Mouse (Mus musculus): ENCODE results near the gene Hacd3. TPM values are rescaled to one million over a fixed set of nuclear protein-coding genes. Genes with fewer than 3 reads are reported as not detected.

Hacd3 gene
- polyA plus RNA-seq, 1 experiment from 2014 or later = 87.2 TPM

GRCm38 (mm10) chr9:64987651-64988050 is 33.8 kb downstream of the Hacd3 start:
- no peaks in the 10 kb centered on the region for H3K9me3 ChIP-seq (ENCODE audit: control insufficient read depth, low read length)
- 92% methylated on average over 2 of the region's 2 CpGs for whole genome bisulfite sequencing
- DNase-seq (ENCODE audit: low spot score) = no peak
- no peak for ATAC-seq (ENCODE audit: insufficient number of reproducible peaks, low FRiP score, low TSS enrichment, low read depth)
- no peak overlapping the region for H3K27ac ChIP-seq (replicated peaks; ENCODE audit: low read depth, low read length)
- H3K4me3 ChIP-seq (ENCODE audit: low read depth, low read length) = no peak overlapping the region
- no peak overlapping the region for H3K9ac ChIP-seq (ENCODE audit: low read length)
- H3K36me3 ChIP-seq (ENCODE audit: control insufficient read depth, insufficient read depth, low read length) = peaks cover 24% of the 10 kb centered on the region
- H3K4me1 ChIP-seq (ENCODE audit: control insufficient read depth, insufficient read depth, low read length) = no peaks in the 10 kb centered on the region
- no peaks in the 10 kb centered on the region for H3K27me3 ChIP-seq (ENCODE audit: control insufficient read depth, insufficient read depth, low read length)
- no peak overlapping the region for H3K4me2 ChIP-seq (ENCODE audit: low read depth, severe bottlenecking)

GRCm38 (mm10) chr9:64985807-64986206 is 35.7 kb downstream of the Hacd3 start:
- no peak overlapping the region for H3K4me2 ChIP-seq (ENCODE audit: low read depth, severe bottlenecking)
- H3K27ac ChIP-seq (replicated peaks; ENCODE audit: low read depth, low read length) = 0 out of 2 replicates have a peak overlapping the region, but pooled peaks have one; percentile 36
- peaks cover 30% of the 10 kb centered on the region for H3K36me3 ChIP-seq (ENCODE audit: control insufficient read depth, insufficient read depth, low read length)
- H3K9me3 ChIP-seq (ENCODE audit: control insufficient read depth, low read length) = no peaks in the 10 kb centered on the region
- DNase-seq (ENCODE audit: low spot score) (no peak), ATAC-seq (ENCODE audit: insufficient number of reproducible peaks, low FRiP score, low TSS enrichment, low read depth) (no peak)
- H3K27me3 ChIP-seq (ENCODE audit: control insufficient read depth, insufficient read depth, low read length) = no peaks in the 10 kb centered on the region
- 90% methylated on average over 9 of the region's 9 CpGs for whole genome bisulfite sequencing
- H3K9ac ChIP-seq (ENCODE audit: low read length) = no peak overlapping the region
- H3K4me3 ChIP-seq (ENCODE audit: low read depth, low read length) = no peak overlapping the region
- no peaks in the 10 kb centered on the region for H3K4me1 ChIP-seq (ENCODE audit: control insufficient read depth, insufficient read depth, low read length)

DNA sequence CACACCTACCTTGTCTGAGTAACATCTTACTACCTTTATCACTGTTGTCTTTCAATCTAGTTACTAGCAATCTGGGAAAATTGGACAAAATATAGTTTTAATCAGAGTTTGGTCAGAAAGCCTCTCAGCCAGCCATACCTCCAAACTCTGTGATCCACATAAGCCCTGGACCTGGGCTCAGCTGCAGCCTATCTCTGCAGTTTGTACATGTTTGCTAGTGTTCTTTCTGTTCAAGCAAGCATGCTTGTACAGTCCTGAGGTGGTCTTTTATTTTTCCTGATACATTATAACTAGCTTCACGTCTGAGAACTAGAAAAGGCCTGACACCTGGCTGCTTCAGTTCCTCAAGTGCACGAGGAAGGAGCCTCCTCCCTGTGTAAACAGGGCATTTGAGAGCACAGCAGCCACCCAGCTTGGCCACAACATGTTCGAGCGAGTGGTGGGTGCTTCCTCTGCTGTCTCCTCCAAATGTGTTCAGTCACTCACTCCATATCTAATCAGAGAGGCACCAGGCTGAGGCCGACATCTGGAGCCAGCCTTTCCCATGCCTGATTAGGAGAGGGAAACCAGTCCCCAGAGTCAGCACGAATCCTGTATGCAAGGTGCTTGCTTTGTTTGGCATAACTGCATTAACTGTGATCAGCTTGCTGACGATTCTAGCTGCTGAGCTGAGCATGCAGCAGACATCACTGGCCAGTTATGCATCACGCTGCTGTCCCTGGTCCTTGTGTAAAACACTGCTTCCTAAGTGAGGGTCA is 36.3 kb downstream of the Hacd3 start:
- Histone ChIP-seq H3K4me1 (ENCODE audit: control insufficient read depth, insufficient read depth, low read length) (no peaks in the 10 kb centered on the region), H3K9me3 (ENCODE audit: control insufficient read depth, low read length) (no peaks in the 10 kb centered on the region), H3K27me3 (ENCODE audit: control insufficient read depth, insufficient read depth, low read length) (no peaks in the 10 kb centered on the region), H3K4me2 (ENCODE audit: low read depth, severe bottlenecking) (no peak overlapping the region), H3K4me3 (ENCODE audit: low read depth, low read length) (no peak overlapping the region), H3K36me3 (ENCODE audit: control insufficient read depth, insufficient read depth, low read length) (peaks cover 32% of the 10 kb centered on the region), H3K9ac (ENCODE audit: low read length) (no peak overlapping the region), H3K27ac (replicated peaks; ENCODE audit: low read depth, low read length) (no peak overlapping the region)
- no peak for DNase-seq (ENCODE audit: low spot score)
- 81% methylated on average over 8 of the region's 8 CpGs for WGBS
- ATAC-seq (ENCODE audit: insufficient number of reproducible peaks, low FRiP score, low TSS enrichment, low read depth) = no peak

GRCm38 (mm10) chr9:64981904-64982303 is 39.6 kb downstream of the Hacd3 start:
- Histone ChIP-seq H3K27ac (replicated peaks; ENCODE audit: low read depth, low read length) (no peak overlapping the region), H3K27me3 (ENCODE audit: control insufficient read depth, insufficient read depth, low read length) (no peaks in the 10 kb centered on the region), H3K4me2 (ENCODE audit: low read depth, severe bottlenecking) (no peak overlapping the region), H3K9ac (ENCODE audit: low read length) (no peak overlapping the region), H3K9me3 (ENCODE audit: control insufficient read depth, low read length) (no peaks in the 10 kb centered on the region), H3K4me3 (ENCODE audit: low read depth, low read length) (no peak overlapping the region), H3K4me1 (ENCODE audit: control insufficient read depth, insufficient read depth, low read length) (no peaks in the 10 kb centered on the region), H3K36me3 (ENCODE audit: control insufficient read depth, insufficient read depth, low read length) (peaks cover 36% of the 10 kb centered on the region)
- 87% methylated on average over 1 of the region's 1 CpGs for WGBS
- no peak for ATAC-seq (ENCODE audit: insufficient number of reproducible peaks, low FRiP score, low TSS enrichment, low read depth)
- no peak for DNase-seq (ENCODE audit: low spot score)

- Histone ChIP-seq H3K9ac (ENCODE audit: low read length) (no peak overlapping the region), H3K9me3 (ENCODE audit: control insufficient read depth, low read length) (no peaks in the 10 kb centered on the region), H3K4me2 (ENCODE audit: low read depth, severe bottlenecking) (no peak overlapping the region), H3K27ac (replicated peaks; ENCODE audit: low read depth, low read length) (no peak overlapping the region), H3K27me3 (ENCODE audit: control insufficient read depth, insufficient read depth, low read length) (no peaks in the 10 kb centered on the region), H3K4me3 (ENCODE audit: low read depth, low read length) (no peak overlapping the region), H3K4me1 (ENCODE audit: control insufficient read depth, insufficient read depth, low read length) (no peaks in the 10 kb centered on the region), H3K36me3 (ENCODE audit: control insufficient read depth, insufficient read depth, low read length) (peaks cover 31% of the 10 kb centered on the region)
- DNase-seq (ENCODE audit: low spot score) (no peak), ATAC-seq (ENCODE audit: insufficient number of reproducible peaks, low FRiP score, low TSS enrichment, low read depth) (no peak)
- 86% methylated on average over 3 of the region's 3 CpGs for WGBS
These were observed 40.9 kb downstream of the Hacd3 start for GRCm38 (mm10) chr9:64980548-64980947.

DNA sequence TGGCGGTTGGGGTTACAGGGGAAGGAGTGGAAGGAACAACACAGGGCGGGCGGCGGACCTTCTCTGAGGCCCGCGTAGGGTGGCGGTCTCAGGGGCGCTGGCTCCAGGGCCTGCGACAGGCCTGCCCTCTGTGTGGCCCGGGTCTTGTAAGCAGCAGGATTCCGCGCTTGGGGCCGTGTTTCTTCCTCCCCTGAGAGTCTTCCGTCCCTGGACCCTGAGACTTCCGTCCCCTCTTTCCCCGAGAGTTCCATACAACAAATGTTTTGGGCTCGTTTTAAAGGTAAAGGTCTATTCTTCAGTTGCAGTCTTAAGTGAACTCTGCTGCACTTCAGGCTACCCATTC is 60.5 kb downstream of the Hacd3 start:
- Histone ChIP-seq H3K4me1 (ENCODE audit: control insufficient read depth, insufficient read depth, low read length) (peaks cover 5% of the 10 kb centered on the region; the same call in 1 of the 2 replicates), H3K9me3 (ENCODE audit: control insufficient read depth, low read length) (no peaks in the 10 kb centered on the region), H3K4me3 (ENCODE audit: low read depth, low read length) (peak overlapping the region; percentile 83), H3K9ac (ENCODE audit: low read length) (peak overlapping the region; percentile 94), H3K27me3 (ENCODE audit: control insufficient read depth, insufficient read depth, low read length) (no peaks in the 10 kb centered on the region), H3K36me3 (ENCODE audit: control insufficient read depth, insufficient read depth, low read length) (peaks cover 15% of the 10 kb centered on the region; the same call in 1 of the 2 replicates), H3K27ac (replicated peaks; ENCODE audit: low read depth, low read length) (peak overlapping the region; percentile 76), H3K4me2 (ENCODE audit: low read depth, severe bottlenecking) (peak overlapping the region; percentile 69)
- peak; percentile 79 for ATAC-seq (ENCODE audit: insufficient number of reproducible peaks, low FRiP score, low TSS enrichment, low read depth)
- 3% methylated on average over 17 of the region's 17 CpGs for WGBS
- no peak for DNase-seq (ENCODE audit: low spot score)

DNA sequence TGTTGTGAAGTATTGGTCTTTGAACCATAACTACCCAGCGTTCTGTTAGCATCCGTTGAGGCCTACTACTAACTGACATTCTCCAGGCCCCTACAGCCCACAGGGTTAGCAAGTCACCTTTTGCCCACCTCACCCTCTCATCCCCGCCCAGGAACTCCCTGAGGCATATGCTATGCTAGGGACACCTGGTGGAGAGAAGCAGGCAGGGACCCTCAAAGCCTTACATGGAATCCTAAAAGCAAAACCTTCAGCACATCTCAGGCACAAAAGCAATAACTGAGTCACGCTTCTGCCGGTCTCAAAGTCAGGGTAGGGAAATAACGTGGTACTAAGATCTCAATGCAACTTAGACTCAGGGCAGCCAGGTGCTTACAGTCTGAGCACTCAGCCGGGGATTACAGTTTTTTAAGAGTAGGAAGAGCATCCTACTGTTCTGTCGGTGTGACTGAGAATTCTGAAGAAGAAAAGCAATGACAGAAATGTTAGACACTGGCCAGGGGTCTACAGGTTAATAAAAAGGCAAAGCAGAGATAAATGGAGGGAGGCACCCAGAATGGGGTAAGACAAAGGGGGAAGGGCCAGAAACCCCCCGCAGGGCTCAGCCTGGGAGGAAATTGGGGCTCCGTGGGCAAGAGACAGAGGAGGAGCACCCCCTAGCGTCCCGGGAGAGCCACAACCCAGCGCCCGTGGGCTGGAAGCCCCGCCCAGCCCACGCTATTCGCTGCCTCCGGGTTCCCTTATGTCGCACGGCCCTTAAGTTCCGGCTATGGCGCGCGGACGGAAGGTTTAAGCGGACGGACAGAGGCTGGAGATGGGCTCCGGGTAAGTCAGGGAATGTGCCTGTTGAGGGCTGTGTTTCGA is 61.1 kb downstream of the Hacd3 start, which contains the start of gene Ints14:
Gene Ints14, plus strand, starts transcription at position 789 of the 861 bp plus-strand sequence.
- WGBS = 3% methylated on average over 29 of the region's 29 CpGs
- ATAC-seq (ENCODE audit: insufficient number of reproducible peaks, low FRiP score, low TSS enrichment, low read depth) = peak; percentile 92

GRCm38 (mm10) chr9:64957276-64957675 is 64.2 kb downstream of the Hacd3 start:
- Histone ChIP-seq H3K36me3 (ENCODE audit: control insufficient read depth, insufficient read depth, low read length) (no peaks in the 10 kb centered on the region; the same call in 1 of the 2 replicates), H3K4me3 (ENCODE audit: low read depth, low read length) (no peak overlapping the region), H3K9ac (ENCODE audit: low read length) (no peak overlapping the region), H3K9me3 (ENCODE audit: control insufficient read depth, low read length) (no peaks in the 10 kb centered on the region), H3K4me1 (ENCODE audit: control insufficient read depth, insufficient read depth, low read length) (peaks cover 5% of the 10 kb centered on the region; the same call in 1 of the 2 replicates), H3K27me3 (ENCODE audit: control insufficient read depth, insufficient read depth, low read length) (no peaks in the 10 kb centered on the region), H3K4me2 (ENCODE audit: low read depth, severe bottlenecking) (no peak overlapping the region), H3K27ac (replicated peaks; ENCODE audit: low read depth, low read length) (no peak overlapping the region)
- ATAC-seq (ENCODE audit: insufficient number of reproducible peaks, low FRiP score, low TSS enrichment, low read depth) = no peak
- DNase-seq (ENCODE audit: low spot score) = no peak
- 93% methylated on average over 3 of the region's 3 CpGs for WGBS

More for the DNA sequence above, 61.1 kb downstream of the Hacd3 start, which contains the start of gene Ints14:
- peak; percentile 99 for DNase-seq (ENCODE audit: low spot score)
- peaks cover 5% of the 10 kb centered on the region; the same call in 1 of the 2 replicates for H3K4me1 ChIP-seq (ENCODE audit: control insufficient read depth, insufficient read depth, low read length)
- peak within 1 kb of the TSS; percentile 69 for H3K4me2 ChIP-seq (ENCODE audit: low read depth, severe bottlenecking)
- H3K27ac ChIP-seq (replicated peaks; ENCODE audit: low read depth, low read length) = peak within 1 kb of the TSS; percentile 76
- H3K9me3 ChIP-seq (ENCODE audit: control insufficient read depth, low read length) = no peaks in the 10 kb centered on the region
- no peaks in the 10 kb centered on the region for H3K27me3 ChIP-seq (ENCODE audit: control insufficient read depth, insufficient read depth, low read length)
- H3K9ac ChIP-seq (ENCODE audit: low read length) = peak within 1 kb of the TSS; percentile 94
- peak within 1 kb of the TSS; percentile 83 for H3K4me3 ChIP-seq (ENCODE audit: low read depth, low read length)
- H3K36me3 ChIP-seq (ENCODE audit: control insufficient read depth, insufficient read depth, low read length) = peaks cover 11% of the 10 kb centered on the region; the same call in 1 of the 2 replicates
